Mouse (Mus musculus) intestine, embryonic 14.5 days (tissue): ENCODE results near the gene Rhox6. TPM values are rescaled to one million over a fixed set of nuclear protein-coding genes. Genes with fewer than 3 reads are reported as not detected.

Source experiments
- polyA plus RNA-seq: library from polyadenylated mRNA; unstranded; fragments of >200 nt; fragmentation: Nextera tagmentation; extraction: Ambion mirVana; gene quantifications from 2 replicates; pipeline ENCODE4 v1.2.1, GENCODE M21; 2014

Rhox6 gene
- polyA plus RNA-seq, 1 experiment from 2014 or later = not detected

Other genes starting within 250 kb of the Rhox6 start
- not detected in 2 replicates for gene Rhox3f, start 245.9 kb upstream of the Rhox6 start, polyA plus RNA-seq
- gene Rhox4f, start 219.2 kb upstream of the Rhox6 start, polyA plus RNA-seq = not detected in 2 replicates
- not detected in 2 replicates for gene Rhox3g, start 198.3 kb upstream of the Rhox6 start, polyA plus RNA-seq
- not detected in 2 replicates for gene Rhox2g, start 183.4 kb upstream of the Rhox6 start, polyA plus RNA-seq
- not detected in 2 replicates for gene Rhox4g, start 175.6 kb upstream of the Rhox6 start, polyA plus RNA-seq
- not detected in 2 replicates for gene Rhox3h, start 158.1 kb upstream of the Rhox6 start, polyA plus RNA-seq
- not detected in 2 replicates for gene Rhox2h, start 153.6 kb upstream of the Rhox6 start, polyA plus RNA-seq
- 3.9 and 4.0 TPM in 2 replicates for gene Rhox5, start 22.1 kb upstream of the Rhox6 start, polyA plus RNA-seq
- gene Rhox7a, start 4.8 kb downstream of the Rhox6 start, polyA plus RNA-seq = not detected in 2 replicates
- not detected in 2 replicates for gene Rhox8, start 52.0 kb downstream of the Rhox6 start, polyA plus RNA-seq
- gene Rhox7b, start 70.3 kb downstream of the Rhox6 start, polyA plus RNA-seq = not detected in 2 replicates
- not detected in 2 replicates for gene Rhox9, start 74.9 kb downstream of the Rhox6 start, polyA plus RNA-seq
- gene Btg1-ps1, start 191.9 kb downstream of the Rhox6 start, polyA plus RNA-seq = not detected in 2 replicates
- not detected in 2 replicates for gene Btg1-ps2, start 216.2 kb downstream of the Rhox6 start, polyA plus RNA-seq
- not detected in 2 replicates for gene Rhox10, start 239.6 kb downstream of the Rhox6 start, polyA plus RNA-seq